Mouse (Mus musculus): ENCODE data around the gene Slc17a2. TPM values are rescaled to one million over a fixed set of nuclear protein-coding genes. Genes with fewer than 3 reads are reported as not detected.

Slc17a2 gene
- total RNA-seq, 2 experiments from 2014 or later, result not detected

- no peak for DNase-seq (ENCODE audit: low spot score in 2 of 2)
These were observed 66.3 kb downstream of the Slc17a2 start for GRCm38 (mm10) chr13:23873141-23873540.

Other genes starting within 250 kb of the Slc17a2 start
- gene Hist1h3e, start 244.6 kb upstream of the Slc17a2 start, total RNA-seq (2021), result 10 to 100 TPM; 77.0 to 85.3 TPM
- gene Hist1h2ae, start 235.8 kb upstream of the Slc17a2 start, total RNA-seq (2021), result 10 to 100 TPM; 13.0 to 14.0 TPM
- 100 to 1,000 TPM; 105 to 126 TPM for gene Hist1h2bg, start 235.6 kb upstream of the Slc17a2 start, total RNA-seq (2021)
- 10 to 100 TPM; 44.2 to 62.6 TPM for gene Hist1h2bf, start 232.8 kb upstream of the Slc17a2 start, total RNA-seq (2021)
- gene Hist1h2ad, start 232.6 kb upstream of the Slc17a2 start, total RNA-seq (2021), result 1 to 10 TPM; 5.3 to 5.6 TPM
- gene Hist1h3d, start 231.2 kb upstream of the Slc17a2 start, total RNA-seq (2021), result 10 to 100 TPM; 13.0 to 15.0 TPM
- gene Hist1h4d, start 225.4 kb upstream of the Slc17a2 start, total RNA-seq (2021), result 100 to 1,000 TPM; 147 to 163 TPM
- gene Hist1h2be, start 185.9 kb upstream of the Slc17a2 start, total RNA-seq (2021), result 1 to 10 TPM; 6.7 to 8.4 TPM
- gene Hist1h1e, start 184.4 kb upstream of the Slc17a2 start, total RNA-seq (2021), result 10 to 100 TPM; 69.3 to 81.5 TPM
- 1 to 10 TPM; 2.6 to 3.3 TPM for gene Hist1h2ac, start 123.0 kb upstream of the Slc17a2 start, total RNA-seq (2021)
- 10 to 100 TPM; 27.9 to 28.0 TPM for gene Hist1h2bc, start 122.8 kb upstream of the Slc17a2 start, total RNA-seq (2021)
- not detected for gene Hist1h1t, start 111.2 kb upstream of the Slc17a2 start, total RNA-seq (2021)
- 100 to 1,000 TPM; 102 to 111 TPM for gene Hist1h4c, start 108.5 kb upstream of the Slc17a2 start, total RNA-seq (2021)
- 1 to 10 TPM; 3.4 to 5.9 TPM for gene Hfe, start 96.1 kb upstream of the Slc17a2 start, total RNA-seq (2021)
- 100 to 1,000 TPM in 1 of 2 experiments, 10 to 100 TPM in 1; 87.1 to 106 TPM for gene Hist1h1c, start 68.2 kb upstream of the Slc17a2 start, total RNA-seq (2021)
- gene Hist1h3c, start 61.4 kb upstream of the Slc17a2 start, total RNA-seq (2021), result 10 to 100 TPM; 23.5 to 26.8 TPM
- 10 to 100 TPM; 38.1 to 45.9 TPM for gene Hist1h2bb, start 60.3 kb upstream of the Slc17a2 start, total RNA-seq (2021)
- 10 to 100 TPM; 65.7 to 68.4 TPM for gene Hist1h2ab, start 55.9 kb upstream of the Slc17a2 start, total RNA-seq (2021)
- 10 to 100 TPM; 67.7 to 73.1 TPM for gene Hist1h3b, start 54.7 kb upstream of the Slc17a2 start, total RNA-seq (2021)
- 10 to 100 TPM; 80.9 to 84.6 TPM for gene Hist1h4b, start 50.0 kb upstream of the Slc17a2 start, total RNA-seq (2021)
- gene Hist1h4a, start 45.8 kb upstream of the Slc17a2 start, total RNA-seq (2021), result 10 to 100 TPM; 71.9 to 72.7 TPM
- 10 to 100 TPM; 68.7 to 70.1 TPM for gene Hist1h3a, start 44.6 kb upstream of the Slc17a2 start, total RNA-seq (2021)
- gene Hist1h1a, start 43.3 kb upstream of the Slc17a2 start, total RNA-seq (2021), result 10 to 100 TPM; 47.3 to 51.5 TPM
- not detected for gene Trim38, start 37.1 kb upstream of the Slc17a2 start, total RNA-seq (2021)
- not detected for gene Slc17a3, start 32.4 kb downstream of the Slc17a2 start, total RNA-seq (2021)
- gene Slc17a1, start 60.8 kb downstream of the Slc17a2 start, total RNA-seq (2021), result not detected
- not detected for gene Slc17a4, start 108.0 kb downstream of the Slc17a2 start, total RNA-seq (2021)
- gene Hist1h2ba, start 127.2 kb downstream of the Slc17a2 start, total RNA-seq (2021), result not detected
- gene Hist1h2aa, start 127.5 kb downstream of the Slc17a2 start, total RNA-seq (2021), result not detected
- gene Scgn, start 184.2 kb downstream of the Slc17a2 start, total RNA-seq (2021), result under 1 TPM; 0.75 to 0.78 TPM